Mouse (Mus musculus) liver, embryonic 13.5 days (tissue): ENCODE results near the gene Papolb. TPM values are rescaled to one million over a fixed set of nuclear protein-coding genes. Genes with fewer than 3 reads are reported as not detected.

Source experiments
- ATAC-seq: fragments of 200-750 bp; cut with Nextera tagmentation; 2 replicates; pipeline ENCODE4 v1.8.0; 2017; ENCODE audit warnings: low read depth, mild to moderate bottlenecking, moderate number of reproducible peaks, moderate library complexity
- DNase-seq: peaks from one replicate; pipeline ENCODE4 v3.0.0; 2022
- H3K27ac ChIP-seq: fragments of 300-500 bp; sonication (generic); 2 replicates; pipeline ENCODE4 v1.5.1; 2015; ENCODE audit warnings: moderate library complexity, mild to moderate bottlenecking, inconsistent platforms
- H3K27me3 ChIP-seq: fragments of 300-500 bp; sonication (generic); 2 replicates; pipeline ENCODE4 v1.6.1; 2015; ENCODE audit warnings: mild to moderate bottlenecking, inconsistent platforms
- H3K36me3 ChIP-seq: fragments of 300-500 bp; sonication (generic); 2 replicates; pipeline ENCODE4 v1.6.1; 2015; ENCODE audit warnings: mild to moderate bottlenecking, inconsistent platforms
- H3K4me1 ChIP-seq: fragments of 300-500 bp; sonication (generic); replicated peaks from 2 replicates; pipeline ENCODE4 v1.6.1; 2015; ENCODE audit warnings: inconsistent platforms
- H3K4me2 ChIP-seq: fragments of 300-500 bp; sonication (generic); 2 replicates; pipeline ENCODE4 v1.6.1; 2015; ENCODE audit warnings: inconsistent platforms, mild to moderate bottlenecking, moderate library complexity
- H3K4me3 ChIP-seq: fragments of 300-500 bp; sonication (generic); replicated peaks from 2 replicates; pipeline ENCODE4 v1.5.1; 2015; ENCODE audit warnings: mild to moderate bottlenecking, inconsistent platforms
- H3K9ac ChIP-seq: fragments of 300-500 bp; sonication (generic); 2 replicates; pipeline ENCODE4 v1.6.1; 2015; ENCODE audit warnings: mild to moderate bottlenecking, inconsistent platforms
- H3K9me3 ChIP-seq: fragments of 300-500 bp; sonication (generic); replicated peaks from 2 replicates; pipeline ENCODE4 v1.6.1; 2016; ENCODE audit warnings: inconsistent platforms
- WGBS: fragments of 180-500 bp; shearing (Covaris S2); methylation state at CpG from one replicate; pipeline ENCODE4 v1.1.7; 2015; ENCODE audit not compliant: insufficient replicate concordance; 5-methylcytosine and 5-hydroxymethylcytosine counted together
- polyA plus RNA-seq: library from polyadenylated mRNA; unstranded; fragments of >200 nt; fragmentation: Nextera tagmentation; extraction: Ambion mirVana; gene quantifications from 2 replicates; pipeline ENCODE4 v1.2.1, GENCODE M21; 2015

The Papolb gene
- polyA plus RNA-seq, 1 experiment from 2014 or later, result not detected

DNA sequence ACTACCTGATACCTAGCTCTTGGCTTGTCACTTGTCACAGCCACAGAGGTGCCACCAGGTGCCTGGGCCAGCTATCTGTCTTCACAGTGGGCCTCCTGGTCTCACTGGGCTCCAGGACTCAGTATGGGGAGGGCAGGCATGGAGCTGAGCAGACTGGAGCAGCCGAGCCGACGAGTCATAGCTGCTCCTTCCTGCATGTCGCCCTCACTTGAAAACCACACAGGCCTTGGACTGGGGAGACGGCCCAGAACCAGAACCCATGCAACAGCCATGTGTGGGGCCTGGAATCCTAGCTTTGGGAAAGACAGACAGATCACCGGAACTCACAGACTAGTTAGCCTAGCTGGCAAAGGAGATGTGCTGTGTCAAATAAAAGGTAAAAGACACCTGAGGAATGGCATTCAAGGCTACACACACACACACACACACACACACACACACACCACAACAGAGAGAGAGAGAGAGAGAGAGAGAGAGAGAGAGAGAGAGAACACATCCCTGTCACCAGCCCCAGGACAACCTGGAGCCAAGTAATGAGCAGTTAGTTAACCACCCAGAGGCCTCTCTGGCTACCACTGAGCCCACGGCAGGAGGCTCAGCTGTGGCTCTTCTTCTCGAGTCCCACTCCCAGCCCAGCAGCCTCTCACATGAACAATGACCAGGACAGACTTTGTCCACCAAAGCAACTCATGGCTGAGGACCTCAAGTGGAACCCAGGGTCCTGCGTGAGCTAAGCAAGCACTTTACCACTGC, 39.7 kb downstream of the Papolb start:
- ATAC-seq (no peak), DNase-seq (no peak)
- no peaks in the 10 kb centered on the region for H3K9me3 ChIP-seq
- no peaks in the 10 kb centered on the region for H3K4me1 ChIP-seq
- H3K4me3 ChIP-seq, result no peak overlapping the region
- 0 out of 2 replicates have a peak, but pooled peaks cover 8% of the 10 kb centered on the region for H3K27me3 ChIP-seq
- H3K27ac ChIP-seq, result no peak overlapping the region
- WGBS, result 50% methylated on average over 9 of the region's 9 CpGs
- no peaks in the 10 kb centered on the region for H3K36me3 ChIP-seq
- no peak overlapping the region for H3K4me2 ChIP-seq
- no peak overlapping the region for H3K9ac ChIP-seq

DNA sequence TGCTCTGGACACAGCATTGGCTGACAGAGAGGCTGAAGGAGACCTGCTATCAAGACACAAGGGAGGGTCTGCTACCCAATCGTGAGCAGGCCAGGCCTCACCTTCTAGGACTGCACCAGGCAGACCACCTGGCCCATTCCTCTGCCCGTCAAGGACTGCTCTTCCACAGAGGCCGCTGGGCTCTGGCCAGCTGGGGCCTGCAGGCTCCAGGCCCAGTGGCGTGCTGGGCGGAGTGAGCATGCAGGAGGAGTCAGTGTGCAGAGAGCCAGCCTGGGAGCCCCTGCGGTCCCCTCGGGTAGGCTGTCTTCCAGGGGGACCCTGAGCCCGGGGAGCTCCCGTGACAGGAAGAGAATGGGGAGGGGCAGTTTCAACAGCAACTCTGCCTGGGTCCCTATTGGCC, 43.2 kb downstream of the Papolb start:
- Histone ChIP-seq H3K4me2 (no peak overlapping the region), H3K27me3 (0 out of 2 replicates have a peak, but pooled peaks cover 5% of the 10 kb centered on the region), H3K36me3 (no peaks in the 10 kb centered on the region), H3K9ac (no peak overlapping the region), H3K9me3 (no peaks in the 10 kb centered on the region), H3K4me1 (no peaks in the 10 kb centered on the region), H3K27ac (no peak overlapping the region), H3K4me3 (no peak overlapping the region)
- ATAC-seq, result no peak
- WGBS, result 66% methylated on average over 9 of the region's 9 CpGs
- no peak for DNase-seq

- Histone ChIP-seq H3K4me1 (peaks cover 3% of the 10 kb centered on the region; the same call in 1 of the 2 replicates), H3K9me3 (no peaks in the 10 kb centered on the region), H3K36me3 (no peaks in the 10 kb centered on the region), H3K27ac (no peak overlapping the region), H3K4me2 (no peak overlapping the region), H3K4me3 (no peak overlapping the region), H3K9ac (no peak overlapping the region), H3K27me3 (no peaks in the 10 kb centered on the region)
- DNase-seq, result no peak
- WGBS, result 82% methylated on average over 5 of the region's 5 CpGs
- ATAC-seq, result no peak
These were observed 46.3 kb downstream of the Papolb start for GRCm38 (mm10) chr5:142483581-142483980.

GRCm38 (mm10) chr5:142482512-142482911, 47.4 kb downstream of the Papolb start:
- H3K9me3 ChIP-seq, result no peaks in the 10 kb centered on the region
- H3K9ac ChIP-seq, result no peak overlapping the region
- DNase-seq (peak; percentile 31), ATAC-seq (no peak)
- no peak overlapping the region for H3K4me3 ChIP-seq
- peaks cover 3% of the 10 kb centered on the region; the same call in 1 of the 2 replicates for H3K4me1 ChIP-seq
- H3K27ac ChIP-seq, result no peak overlapping the region
- H3K36me3 ChIP-seq, result 0 out of 2 replicates have a peak, but pooled peaks cover under 1% of the 10 kb centered on the region
- H3K4me2 ChIP-seq, result no peak overlapping the region
- 42% methylated on average over 2 of the region's 2 CpGs for WGBS
- no peaks in the 10 kb centered on the region for H3K27me3 ChIP-seq

DNA sequence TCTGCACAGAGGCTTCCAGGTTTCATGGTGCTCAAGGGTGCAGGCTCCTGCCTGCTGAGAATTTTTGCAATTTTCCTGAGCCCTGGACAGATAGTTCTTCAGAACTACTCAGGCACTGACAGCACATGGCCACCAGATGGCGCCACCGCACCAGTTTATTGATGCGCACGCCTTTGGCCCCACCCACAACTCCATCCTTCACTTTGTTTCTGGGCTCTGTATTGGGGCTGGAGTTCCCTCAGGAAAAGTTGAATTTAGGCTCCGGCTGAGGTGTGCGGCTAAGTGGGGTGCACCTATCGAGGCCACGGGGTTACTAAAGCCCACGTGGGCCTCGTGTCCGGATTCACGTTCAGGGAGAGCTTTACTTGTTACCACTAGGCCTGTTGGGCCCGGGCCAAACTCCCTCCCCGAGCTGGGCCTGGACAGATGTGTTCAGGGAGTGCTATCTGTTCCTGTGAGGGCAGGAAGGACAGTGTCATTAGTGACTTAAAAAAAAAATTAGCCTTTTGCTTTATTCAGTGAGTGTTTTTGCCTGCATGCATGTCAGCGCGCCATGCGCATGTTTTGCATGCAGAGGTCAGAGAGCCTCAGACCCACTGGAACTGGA, 50.9 kb downstream of the Papolb start:
- ATAC-seq, result 0 out of 2 replicates have a peak, but pooled peaks have one; percentile 22
- H3K27me3 ChIP-seq, result no peaks in the 10 kb centered on the region
- no peak overlapping the region for H3K9ac ChIP-seq
- no peak overlapping the region for H3K4me2 ChIP-seq
- WGBS, result 37% methylated on average over 17 of the region's 17 CpGs
- H3K27ac ChIP-seq, result no peak overlapping the region
- peaks cover 12% of the 10 kb centered on the region; the same call in 1 of the 2 replicates for H3K36me3 ChIP-seq
- peaks cover 3% of the 10 kb centered on the region; the same call in 1 of the 2 replicates for H3K4me1 ChIP-seq
- H3K9me3 ChIP-seq, result no peaks in the 10 kb centered on the region
- DNase-seq, result peak; percentile 53
- no peak overlapping the region for H3K4me3 ChIP-seq

DNA sequence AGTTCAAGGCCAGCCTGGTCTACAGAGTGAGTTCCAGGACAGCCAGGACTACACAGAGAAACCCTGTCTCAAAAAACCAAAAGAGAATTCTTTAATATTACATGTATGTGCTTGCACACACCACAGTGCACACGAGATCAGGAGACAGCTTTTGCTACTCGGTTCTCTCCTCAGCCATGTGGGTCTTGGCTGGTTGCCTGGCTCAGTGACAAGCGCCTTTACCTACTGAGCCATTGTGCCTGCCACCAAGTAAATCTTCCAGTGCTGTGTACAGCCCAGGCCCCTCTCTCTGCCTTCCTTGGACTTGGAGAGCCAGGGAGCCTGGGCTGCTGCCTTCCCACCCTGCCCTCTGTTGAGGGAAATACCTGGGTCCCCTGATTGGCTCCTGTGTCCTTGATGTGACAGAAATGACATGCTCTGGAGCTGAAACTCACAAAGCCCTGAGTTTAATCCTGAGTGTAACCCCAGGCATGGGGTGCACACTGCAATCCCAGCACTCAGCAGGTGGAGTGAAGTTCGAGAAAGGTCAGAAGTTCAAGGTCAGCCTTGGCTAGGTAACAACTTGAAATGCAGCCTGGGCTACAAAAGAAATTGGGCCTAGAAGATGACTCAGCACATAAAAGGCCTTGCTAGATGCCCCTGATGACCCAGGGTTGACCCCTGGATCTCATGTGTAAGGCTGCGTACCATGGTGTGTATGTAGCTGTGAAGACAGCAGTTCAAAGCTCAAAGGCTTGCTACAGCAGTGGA, 51.8 kb downstream of the Papolb start:
- WGBS, result 80% methylated on average over 5 of the region's 5 CpGs
- peaks cover 3% of the 10 kb centered on the region; the same call in 1 of the 2 replicates for H3K4me1 ChIP-seq
- H3K27ac ChIP-seq, result no peak overlapping the region
- ATAC-seq (no peak), DNase-seq (no peak)
- H3K4me2 ChIP-seq, result no peak overlapping the region
- peaks cover 15% of the 10 kb centered on the region; the same call in 1 of the 2 replicates for H3K36me3 ChIP-seq
- no peaks in the 10 kb centered on the region for H3K9me3 ChIP-seq
- H3K4me3 ChIP-seq, result no peak overlapping the region
- H3K9ac ChIP-seq, result no peak overlapping the region
- H3K27me3 ChIP-seq, result no peaks in the 10 kb centered on the region

GRCm38 (mm10) chr5:142477346-142477745, 52.5 kb downstream of the Papolb start:
- H3K9ac ChIP-seq, result no peak overlapping the region
- ATAC-seq (no peak), DNase-seq (no peak)
- peaks cover 18% of the 10 kb centered on the region; the same call in 1 of the 2 replicates for H3K36me3 ChIP-seq
- H3K27ac ChIP-seq, result no peak overlapping the region
- no peaks in the 10 kb centered on the region for H3K9me3 ChIP-seq
- WGBS, result 78% methylated on average over 12 of the region's 12 CpGs
- H3K27me3 ChIP-seq, result no peaks in the 10 kb centered on the region
- peaks cover 3% of the 10 kb centered on the region; the same call in 1 of the 2 replicates for H3K4me1 ChIP-seq
- no peak overlapping the region for H3K4me3 ChIP-seq
- no peak overlapping the region for H3K4me2 ChIP-seq

Other genes with a start within 250 kb of the Papolb start
- 1.7 and 1.8 TPM in 2 replicates for gene Foxk1, start 128.6 kb downstream of the Papolb start, polyA plus RNA-seq
- 4.5 and 5.0 TPM in 2 replicates for gene Ap5z1, start 66.1 kb downstream of the Papolb start, polyA plus RNA-seq
- 0.09 and 0.14 TPM in 2 replicates for gene Radil, start 21.0 kb upstream of the Papolb start, polyA plus RNA-seq
- gene Mmd2, start 78.7 kb upstream of the Papolb start, polyA plus RNA-seq, result 16.9 and 19.5 TPM in 2 replicates
- 35.4 and 38.9 TPM in 2 replicates for gene Wipi2, start 97.6 kb upstream of the Papolb start, polyA plus RNA-seq
- 0.21 and 0.36 TPM in 2 replicates for gene Slc29a4, start 162.4 kb upstream of the Papolb start, polyA plus RNA-seq